Mouse (Mus musculus) G1E (cell line): ENCODE measurements around the gene Slc13a4. TPM values are rescaled to one million over a fixed set of nuclear protein-coding genes. Genes with fewer than 3 reads are reported as not detected.

Experiments used
- ATAC-seq: 2 replicates; pipeline ENCODE4 v1.8.0; 2016; ENCODE audit warnings: mild to moderate bottlenecking; ENCODE audit not compliant: insufficient number of reproducible peaks, poor library complexity, low FRiP score, severe bottlenecking; ENCODE audit errors: extremely low read depth
- DNase-seq: peaks from one replicate; pipeline ENCODE4 v3.0.0; 2012; ENCODE audit warnings: low spot score
- H3K27me3 ChIP-seq: 2 replicates; pipeline ENCODE4 v1.6.1; 2012; ENCODE audit warnings: mild to moderate bottlenecking, low read length, inconsistent platforms; ENCODE audit not compliant: insufficient read depth
- H3K36me3 ChIP-seq: replicated peaks from 2 replicates; pipeline ENCODE3; 2012; ENCODE audit warnings: mild to moderate bottlenecking, inconsistent platforms
- H3K4me1 ChIP-seq: 2 replicates; pipeline ENCODE4 v1.6.1; 2012; ENCODE audit warnings: low read depth, low read length, inconsistent platforms, mixed read lengths; ENCODE audit not compliant: insufficient read depth
- H3K4me3 ChIP-seq: 2 replicates; pipeline ENCODE4 v1.5.1; 2012; ENCODE audit warnings: low read depth, mild to moderate bottlenecking, inconsistent platforms, low read length, moderate library complexity, mixed read lengths
- H3K9me3 ChIP-seq: replicated peaks from 2 replicates; pipeline ENCODE4 v1.6.1; 2012; ENCODE audit warnings: inconsistent platforms
- CTCF ChIP-seq: IDR thresholded peaks from 2 replicates; pipeline ENCODE4 v1.5.1; 2012; ENCODE audit warnings: low read depth, low read length, inconsistent platforms, mixed read lengths
- GATA1 ChIP-seq: IDR thresholded peaks from 2 replicates; pipeline ENCODE4 v1.6.1; 2012; ENCODE audit warnings: borderline replicate concordance, low read length, inconsistent platforms, mixed read lengths
- GATA2 ChIP-seq: IDR thresholded peaks from 2 replicates; pipeline ENCODE4 v1.6.1; 2012; ENCODE audit warnings: low read depth, low read length, inconsistent platforms, borderline replicate concordance
- POLR2AphosphoS5 ChIP-seq: IDR thresholded peaks from 2 replicates; pipeline ENCODE4 v1.6.1; 2012; ENCODE audit warnings: low read depth, low read length, inconsistent platforms; ENCODE audit not compliant: insufficient replicate concordance
- TAL1 ChIP-seq: conservative IDR thresholded peaks from 2 replicates; pipeline ENCODE4 v1.6.1; 2012; ENCODE audit warnings: low read depth, low read length, inconsistent platforms, mixed read lengths
- polyA plus RNA-seq: library from polyadenylated mRNA; stranded (reverse); fragments of >175 nt; gene quantifications from 2 replicates; pipeline ENCODE4 v1.2.3, GENCODE M21; 2012
- total RNA-seq, 2 experiments: library from RNA; stranded (forward) in 1 of 2; stranded (reverse) in 1 of 2; fragments of 200-1000 nt in 1 of 2; fragments of >200 nt in 1 of 2; fragmentation: Nextera tagmentation in 1 of 2; gene quantifications; 2 replicates each; pipeline ENCODE4 v1.2.3; 2014 to 2017

Gene Slc13a4
- total and polyA plus RNA-seq, 3 experiments, result 0.05 TPM; not detected in 2

GRCm38 (mm10) chr6:35251807-35252476 is 56.0 kb downstream of the Slc13a4 start:
- no peak for TF ChIP-seq POLR2AphosphoS5
- no peak for ATAC-seq
- H3K27me3 ChIP-seq, result no peaks in the 10 kb centered on the region
- peak overlapping the region; percentile 79; the same call in 1 of the 2 replicates for H3K4me3 ChIP-seq
- H3K9me3 ChIP-seq, result no peaks in the 10 kb centered on the region
- DNase-seq, result no peak
- peaks cover 48% of the 10 kb centered on the region for H3K4me1 ChIP-seq
- H3K36me3 ChIP-seq, result peaks cover 16% of the 10 kb centered on the region

- Histone ChIP-seq H3K4me1 (peaks cover 16% of the 10 kb centered on the region), H3K36me3 (peaks cover 77% of the 10 kb centered on the region), H3K4me3 (no peak overlapping the region), H3K27me3 (no peaks in the 10 kb centered on the region), H3K9me3 (peaks cover 4% of the 10 kb centered on the region)
- TF ChIP-seq CTCF (no peak), TAL1 (no peak), GATA1 (no peak), GATA2 (no peak), POLR2AphosphoS5 (no peak)
- ATAC-seq (no peak), DNase-seq (no peak)
Observed at GRCm38 (mm10) chr6:35245086-35245485, 62.8 kb downstream of the Slc13a4 start.

- TF ChIP-seq GATA2, result no peak
- no peak for TF ChIP-seq TAL1
- TF ChIP-seq GATA1, result no peak
- TF ChIP-seq POLR2AphosphoS5, result no peak
- no peak for TF ChIP-seq CTCF
- DNase-seq, result no peak
- peaks cover 16% of the 10 kb centered on the region for H3K4me1 ChIP-seq
- peaks cover 4% of the 10 kb centered on the region for H3K9me3 ChIP-seq
- no peak overlapping the region for H3K4me3 ChIP-seq
- H3K27me3 ChIP-seq, result no peaks in the 10 kb centered on the region
- peaks cover 86% of the 10 kb centered on the region for H3K36me3 ChIP-seq
- no peak; the same call in 1 of the 2 replicates for ATAC-seq
Observed at GRCm38 (mm10) chr6:35243989-35244388, 63.9 kb downstream of the Slc13a4 start.

GRCm38 (mm10) chr6:35243252-35243651 is 64.7 kb downstream of the Slc13a4 start:
- TF ChIP-seq POLR2AphosphoS5 (no peak), GATA1 (no peak), TAL1 (no peak), GATA2 (no peak), CTCF (no peak)
- peaks cover 4% of the 10 kb centered on the region for H3K9me3 ChIP-seq
- peaks cover 91% of the 10 kb centered on the region for H3K36me3 ChIP-seq
- DNase-seq, result no peak
- ATAC-seq, result no peak
- no peaks in the 10 kb centered on the region for H3K27me3 ChIP-seq
- peaks cover 16% of the 10 kb centered on the region for H3K4me1 ChIP-seq
- H3K4me3 ChIP-seq, result no peak overlapping the region

GRCm38 (mm10) chr6:35236108-35236785 is 71.7 kb downstream of the Slc13a4 start:
- Histone ChIP-seq H3K36me3 (peaks cover 94% of the 10 kb centered on the region), H3K4me1 (no peaks in the 10 kb centered on the region), H3K9me3 (no peaks in the 10 kb centered on the region), H3K4me3 (no peak overlapping the region), H3K27me3 (no peaks in the 10 kb centered on the region)
- ATAC-seq, result no peak
- TF ChIP-seq CTCF (no peak), TAL1 (no peak)
- no peak for DNase-seq

- Histone ChIP-seq H3K4me1 (no peaks in the 10 kb centered on the region), H3K4me3 (no peak overlapping the region), H3K9me3 (no peaks in the 10 kb centered on the region), H3K36me3 (peaks cover 84% of the 10 kb centered on the region), H3K27me3 (no peaks in the 10 kb centered on the region)
- ATAC-seq, result no peak
- no peak for TF ChIP-seq TAL1
- TF ChIP-seq GATA2, result no peak
- no peak for TF ChIP-seq CTCF
- no peak for DNase-seq
Observed at GRCm38 (mm10) chr6:35229415-35229814, 78.5 kb downstream of the Slc13a4 start.

GRCm38 (mm10) chr6:35225696-35226095 is 82.2 kb downstream of the Slc13a4 start:
- Histone ChIP-seq H3K4me3 (no peak overlapping the region), H3K27me3 (no peaks in the 10 kb centered on the region), H3K4me1 (no peaks in the 10 kb centered on the region), H3K36me3 (peaks cover 83% of the 10 kb centered on the region), H3K9me3 (no peaks in the 10 kb centered on the region)
- DNase-seq (no peak), ATAC-seq (no peak)
- TF ChIP-seq CTCF (no peak), POLR2AphosphoS5 (no peak), GATA1 (no peak), GATA2 (no peak), TAL1 (no peak)

Other genes starting within 250 kb of the Slc13a4 start
- 92.4 and 132 TPM in 2 replicates for gene Cnot4, start 174.4 kb downstream of the Slc13a4 start, total RNA-seq (2014; fragmentation: Nextera tagmentation)
- 26.2 and 28.7 TPM in 2 replicates for gene Cnot4, start 174.4 kb downstream of the Slc13a4 start, total RNA-seq (2017)
- gene Cnot4, start 174.4 kb downstream of the Slc13a4 start, polyA plus RNA-seq, result 3.9 and 7.5 TPM in 2 replicates
- gene Nup205, start 130.7 kb downstream of the Slc13a4 start, total RNA-seq (2014; fragmentation: Nextera tagmentation), result 99.2 and 113 TPM in 2 replicates
- gene Nup205, start 130.7 kb downstream of the Slc13a4 start, total RNA-seq (2017), result 88.9 and 93.8 TPM in 2 replicates
- 4.1 and 8.2 TPM in 2 replicates for gene Nup205, start 130.7 kb downstream of the Slc13a4 start, polyA plus RNA-seq
- gene Fam180a, start 18.0 kb upstream of the Slc13a4 start, total RNA-seq (2014; fragmentation: Nextera tagmentation), result not detected in 2 replicates
- gene Fam180a, start 18.0 kb upstream of the Slc13a4 start, total RNA-seq (2017), result not detected in 2 replicates
- gene Fam180a, start 18.0 kb upstream of the Slc13a4 start, polyA plus RNA-seq, result not detected in 2 replicates
- gene Mtpn, start 231.8 kb upstream of the Slc13a4 start, total RNA-seq (2014; fragmentation: Nextera tagmentation), result 119 and 122 TPM in 2 replicates
- gene Mtpn, start 231.8 kb upstream of the Slc13a4 start, total RNA-seq (2017), result 140 and 149 TPM in 2 replicates
- 386 and 445 TPM in 2 replicates for gene Mtpn, start 231.8 kb upstream of the Slc13a4 start, polyA plus RNA-seq